Mouse (Mus musculus) hindbrain, postnatal 0 days (tissue): Measurements from ENCODE around the gene Dnajb12. TPM values are rescaled to one million over a fixed set of nuclear protein-coding genes. Genes with fewer than 3 reads are reported as not detected.
A peak's percentile ranks its signal among the peaks of the same experiment; 100 is the strongest.

ENCODE experiments used
- ATAC-seq: fragments of 200-750 bp; cut with Nextera tagmentation; 2 replicates; pipeline ENCODE4 v1.8.0; 2017; ENCODE audit warnings: mild to moderate bottlenecking, moderate TSS enrichment, moderate library complexity
- DNase-seq: peaks from one replicate; pipeline ENCODE4 v3.0.0-alpha.2; 2015; ENCODE audit warnings: low spot score
- H3K27ac ChIP-seq: fragments of 300-500 bp; sonication (generic); 2 replicates; pipeline ENCODE4 v1.5.1; 2014; ENCODE audit warnings: mild to moderate bottlenecking
- H3K27me3 ChIP-seq: fragments of 300-500 bp; sonication (generic); 2 replicates; pipeline ENCODE4 v1.6.1; 2014; ENCODE audit warnings: low read length, mixed read lengths; ENCODE audit not compliant: insufficient read depth
- H3K36me3 ChIP-seq: fragments of 300-500 bp; sonication (generic); 2 replicates; pipeline ENCODE4 v1.6.1; 2014; ENCODE audit warnings: low read length, mixed read lengths; ENCODE audit not compliant: insufficient read depth
- H3K4me1 ChIP-seq: fragments of 300-500 bp; sonication (generic); 2 replicates; pipeline ENCODE4 v1.6.1; 2014; ENCODE audit warnings: antibody characterized with exemption, low read length, mixed read lengths; ENCODE audit not compliant: insufficient read depth
- H3K4me2 ChIP-seq: fragments of 300-500 bp; sonication (generic); 2 replicates; pipeline ENCODE4 v1.6.1; 2014; ENCODE audit warnings: low read depth, mild to moderate bottlenecking, low read length, moderate library complexity, mixed read lengths
- H3K4me3 ChIP-seq: fragments of 300-500 bp; sonication (generic); 2 replicates; pipeline ENCODE4 v1.5.1; 2014; ENCODE audit warnings: low read length
- H3K9ac ChIP-seq: fragments of 300-500 bp; sonication (generic); replicated peaks from 2 replicates; pipeline ENCODE4 v1.6.1; 2014; ENCODE audit warnings: mild to moderate bottlenecking, low read length, moderate library complexity, mixed read lengths
- H3K9me3 ChIP-seq: fragments of 300-500 bp; sonication (generic); 2 replicates; pipeline ENCODE4 v1.6.1; 2016; ENCODE audit warnings: low read length, mixed read lengths
- CTCF ChIP-seq: IDR thresholded peaks from 2 replicates; pipeline ENCODE4 v1.5.1; 2016; ENCODE audit warnings: antibody characterized with exemption, control low read depth, low read depth
- WGBS: fragments of 180-500 bp; shearing (Covaris S2); extraction: QIAGEN DNeasy Blood & Tissue Kit; methylation state at CpG from one replicate; pipeline ENCODE4 v1.1.7; 2014; 5-methylcytosine and 5-hydroxymethylcytosine counted together
- polyA plus RNA-seq: library from polyadenylated mRNA; unstranded; fragments of >200 nt; fragmentation: Nextera tagmentation; extraction: Ambion mirVana; gene quantifications from 2 replicates; pipeline ENCODE4 v1.2.1, GENCODE M21; 2015
- total RNA-seq: library from RNA; depleted of rRNA; stranded (reverse); fragments of >200 nt; gene quantifications from 2 replicates; pipeline ENCODE4 v1.2.3, GENCODE M21; 2014

The Dnajb12 gene
- total and polyA plus RNA-seq, 2 experiments from 2014 or later, result 26.4 to 56.8 TPM

DNA sequence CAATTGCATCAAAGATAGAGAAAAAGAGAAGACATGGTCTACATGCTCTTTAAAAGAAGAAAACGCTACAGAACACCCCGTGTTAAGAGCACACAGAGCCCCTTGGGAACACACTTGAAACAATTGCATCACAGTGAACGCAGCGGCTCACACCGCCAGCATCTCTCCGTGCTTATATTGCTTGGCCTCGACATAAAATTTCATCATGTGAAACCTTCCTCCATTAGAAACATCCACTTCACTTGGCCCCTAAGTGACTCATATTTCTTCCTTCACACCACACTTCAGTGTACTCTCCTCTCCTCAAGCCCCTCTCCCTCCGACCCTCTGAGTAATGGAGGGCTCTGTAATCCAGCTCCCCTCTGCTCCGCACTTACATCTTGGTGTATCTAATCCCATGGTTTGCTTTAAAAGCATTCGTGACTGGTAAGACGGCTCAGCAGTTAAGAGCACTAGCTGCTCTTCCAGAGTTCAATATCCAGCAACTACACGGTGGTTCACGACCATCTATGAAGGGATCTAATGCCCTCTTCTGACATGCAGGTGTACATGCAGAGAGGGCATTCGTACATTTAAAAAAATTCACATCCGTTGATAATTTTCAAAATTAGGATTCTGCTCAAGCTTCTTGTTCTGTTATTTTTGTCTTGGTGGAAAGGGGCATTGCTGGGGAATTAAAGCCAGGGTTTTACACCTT, 1.8 kb upstream of the Dnajb12 start:
- 78% methylated on average over 15 of the region's 15 CpGs for WGBS
- no peaks in the 10 kb centered on the region for H3K9me3 ChIP-seq
- TF ChIP-seq CTCF, result no peak
- ATAC-seq, result no peak
- no peak overlapping the region for H3K4me2 ChIP-seq
- H3K9ac ChIP-seq, result no peak overlapping the region
- H3K4me3 ChIP-seq, result no peak overlapping the region
- H3K36me3 ChIP-seq, result no peaks in the 10 kb centered on the region
- DNase-seq, result no peak
- H3K27me3 ChIP-seq, result no peaks in the 10 kb centered on the region
- H3K27ac ChIP-seq, result no peak overlapping the region
- H3K4me1 ChIP-seq, result peaks cover 8% of the 10 kb centered on the region

DNA sequence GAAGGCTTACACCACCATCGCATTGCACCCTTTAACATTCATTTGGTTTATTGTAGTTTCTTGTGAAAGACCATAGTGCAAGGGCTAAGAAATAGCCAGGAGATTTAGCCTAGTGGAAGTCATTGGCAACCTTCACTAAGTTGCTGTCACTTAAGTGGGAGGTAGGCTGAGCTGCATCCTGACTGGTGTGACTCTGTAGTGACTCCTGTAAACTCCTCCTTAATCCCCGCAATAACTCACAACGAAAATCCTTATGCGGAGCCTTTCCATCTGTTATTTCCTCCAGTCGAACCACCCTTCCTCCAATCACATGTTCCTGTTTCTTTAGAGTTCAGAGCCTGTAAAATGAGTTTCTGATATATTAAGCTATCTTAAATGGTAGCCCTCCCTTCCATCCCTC, 533 bp upstream of the Dnajb12 start:
- H3K4me3 ChIP-seq, result peak overlapping the region; percentile 78
- 17% methylated on average over 5 of the region's 5 CpGs for WGBS
- no peaks in the 10 kb centered on the region for H3K27me3 ChIP-seq
- DNase-seq (peak; percentile 46), ATAC-seq (peak; percentile 11; the same call in 1 of the 2 replicates)
- H3K4me2 ChIP-seq, result peak overlapping the region; percentile 78
- H3K36me3 ChIP-seq, result no peaks in the 10 kb centered on the region
- H3K9ac ChIP-seq, result peak overlapping the region; percentile 97
- no peaks in the 10 kb centered on the region for H3K9me3 ChIP-seq
- H3K27ac ChIP-seq, result peak overlapping the region; percentile 100
- no peak for TF ChIP-seq CTCF
- peaks cover 8% of the 10 kb centered on the region for H3K4me1 ChIP-seq

DNA sequence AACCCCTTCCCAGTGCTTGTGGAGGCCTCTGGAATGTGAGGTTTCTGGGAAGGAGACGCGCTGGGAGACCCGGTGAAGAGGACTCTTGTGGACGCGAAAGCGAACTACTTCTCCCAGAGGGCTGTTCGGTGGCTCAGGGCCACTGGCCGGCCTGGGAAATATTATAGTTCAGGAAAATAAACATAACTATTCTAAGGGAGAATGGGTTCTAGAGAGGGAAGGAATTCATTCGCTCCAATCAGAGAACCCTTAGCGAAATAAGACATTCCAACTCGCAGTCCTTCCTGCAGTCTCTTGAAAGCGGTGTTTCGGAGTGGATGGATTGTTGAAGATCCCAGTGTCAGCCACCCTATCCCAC, 652 bp downstream of the Dnajb12 start:
- Histone ChIP-seq H3K9me3 (no peaks in the 10 kb centered on the region), H3K27me3 (no peaks in the 10 kb centered on the region), H3K4me1 (peaks cover 8% of the 10 kb centered on the region), H3K4me2 (peak overlapping the region; percentile 78), H3K9ac (peak overlapping the region; percentile 97), H3K4me3 (peak overlapping the region; percentile 78), H3K36me3 (no peaks in the 10 kb centered on the region), H3K27ac (peak overlapping the region; percentile 100)
- TF ChIP-seq CTCF, result no peak
- ATAC-seq (peak; percentile 66), DNase-seq (no peak)
- under 1% methylated on average over 13 of the region's 13 CpGs for whole genome bisulfite sequencing

DNA sequence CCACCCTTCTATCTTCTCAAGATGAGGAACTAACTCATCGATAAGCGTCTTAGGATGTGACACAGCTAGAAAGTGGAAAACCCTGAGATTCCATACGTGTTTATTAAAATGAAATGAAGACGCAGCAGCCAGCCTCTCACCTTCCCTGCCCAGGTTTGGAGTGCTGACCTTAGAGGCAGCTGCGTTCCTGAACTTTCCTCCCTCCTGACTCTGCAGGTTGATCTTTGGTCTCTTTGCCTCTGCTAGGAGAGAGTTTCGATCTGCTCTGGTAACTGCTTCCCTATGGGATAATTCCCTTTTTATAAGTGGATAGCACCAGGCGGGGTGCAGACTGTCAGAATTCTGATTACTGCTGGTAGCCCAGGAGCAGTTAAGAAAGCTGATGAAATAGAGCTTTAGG, 1.5 kb downstream of the Dnajb12 start:
- Histone ChIP-seq H3K36me3 (no peaks in the 10 kb centered on the region), H3K4me1 (peaks cover 8% of the 10 kb centered on the region), H3K9ac (peak overlapping the region; percentile 97; the same call in 1 of the 2 replicates), H3K4me2 (peak overlapping the region; percentile 78), H3K9me3 (no peaks in the 10 kb centered on the region), H3K27me3 (no peaks in the 10 kb centered on the region), H3K27ac (no peak overlapping the region), H3K4me3 (peak overlapping the region; percentile 78)
- DNase-seq, result no peak
- WGBS, result 83% methylated on average over 7 of the region's 7 CpGs
- no peak for ATAC-seq
- TF ChIP-seq CTCF, result no peak

DNA sequence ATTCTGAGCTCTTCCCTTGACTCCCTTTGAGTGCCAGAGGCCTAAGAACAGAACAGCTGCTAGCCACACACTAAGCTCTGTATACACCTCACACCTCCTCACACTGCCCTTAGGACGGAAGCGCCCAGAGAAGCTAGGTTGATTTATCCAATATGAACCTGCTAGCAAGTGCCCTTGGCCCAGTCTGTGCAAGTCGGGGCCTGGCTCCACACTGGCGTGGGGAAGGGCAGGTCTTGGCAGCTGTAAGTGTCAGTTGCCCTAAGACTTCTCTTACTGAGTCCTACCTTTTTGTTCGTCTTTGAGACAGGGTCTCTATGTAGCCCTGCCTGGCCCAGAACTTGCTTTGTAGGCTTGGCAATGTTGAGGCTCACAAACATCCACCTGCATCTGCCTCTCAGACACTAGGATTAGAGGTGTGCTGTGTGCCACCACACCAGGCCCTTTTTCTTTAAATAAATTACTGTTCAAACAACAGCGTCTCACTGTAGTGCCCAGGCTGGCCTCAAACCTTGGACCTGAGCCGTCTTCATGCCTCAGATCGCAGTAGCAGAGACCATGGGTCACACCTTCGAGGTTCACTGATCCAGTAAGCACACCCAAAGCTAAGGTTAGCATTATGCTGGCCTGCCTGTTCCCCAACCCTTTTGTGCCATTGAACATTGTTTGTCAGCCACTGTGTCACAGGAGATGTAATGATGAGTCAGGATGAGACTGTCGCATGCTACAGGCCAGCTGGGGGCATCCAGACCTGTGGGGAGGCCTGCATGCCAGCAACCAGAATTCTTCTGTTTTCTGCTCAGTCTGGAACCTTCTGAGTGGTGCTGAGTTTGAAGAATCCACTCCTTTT, 5.2 kb downstream of the Dnajb12 start:
- no peak overlapping the region for H3K27ac ChIP-seq
- no peaks in the 10 kb centered on the region for H3K36me3 ChIP-seq
- DNase-seq (no peak), ATAC-seq (no peak)
- H3K9me3 ChIP-seq, result no peaks in the 10 kb centered on the region
- H3K9ac ChIP-seq, result no peak overlapping the region
- no peak overlapping the region for H3K4me3 ChIP-seq
- 88% methylated on average over 10 of the region's 10 CpGs for WGBS
- H3K27me3 ChIP-seq, result no peaks in the 10 kb centered on the region
- peaks cover 8% of the 10 kb centered on the region for H3K4me1 ChIP-seq
- H3K4me2 ChIP-seq, result no peak overlapping the region
- TF ChIP-seq CTCF, result no peak

DNA sequence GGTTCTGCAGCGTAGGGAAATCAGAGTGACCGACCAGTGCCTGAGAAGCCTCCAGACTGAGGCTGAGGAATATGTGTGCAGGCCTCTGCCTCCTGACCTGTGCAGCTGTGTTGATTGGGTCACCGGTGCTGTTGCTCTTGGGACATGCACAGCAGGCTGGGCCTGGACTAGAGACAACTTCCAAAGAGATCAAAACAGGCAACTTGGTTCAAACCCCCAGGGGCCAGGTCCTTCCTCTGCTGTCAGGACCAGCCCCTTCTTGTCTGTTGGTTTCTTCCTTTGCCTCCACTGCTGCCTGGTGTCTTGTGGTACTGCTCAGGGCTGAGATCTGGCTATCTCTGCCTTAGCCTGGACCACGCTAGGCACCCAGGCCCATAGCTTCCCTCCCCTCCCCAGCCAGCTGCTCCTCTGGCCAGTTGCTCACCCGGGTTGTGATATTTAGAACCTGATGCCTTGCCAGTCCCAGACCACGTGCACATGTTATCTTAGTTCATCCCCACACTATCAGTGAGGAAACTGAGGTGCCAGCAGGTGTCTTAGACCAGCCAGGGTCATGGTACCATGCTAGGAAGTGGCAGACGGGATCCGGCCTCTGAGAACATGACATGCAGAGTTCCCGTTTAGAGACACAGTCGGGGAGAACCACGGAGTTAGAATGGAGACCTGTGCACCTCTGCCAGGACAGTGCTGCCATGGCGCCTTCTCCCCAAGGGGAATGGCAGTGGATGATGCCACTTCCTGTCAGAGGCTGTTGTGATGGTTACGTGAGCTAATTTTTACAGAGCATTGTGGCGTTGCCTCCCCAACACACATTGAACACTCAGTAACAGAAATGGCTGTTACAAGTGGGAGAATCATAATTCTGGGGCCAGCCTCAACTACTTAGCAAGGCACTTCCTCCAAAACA, 6.1 kb downstream of the Dnajb12 start:
- WGBS, result 89% methylated on average over 14 of the region's 14 CpGs
- H3K4me3 ChIP-seq, result no peak overlapping the region

More for the DNA sequence above, 6.1 kb downstream of the Dnajb12 start:
- no peak for ATAC-seq
- Histone ChIP-seq H3K27ac (no peak overlapping the region), H3K4me1 (peaks cover 6% of the 10 kb centered on the region), H3K36me3 (no peaks in the 10 kb centered on the region), H3K9ac (no peak overlapping the region), H3K9me3 (no peaks in the 10 kb centered on the region), H3K4me2 (no peak overlapping the region), H3K27me3 (no peaks in the 10 kb centered on the region)
- no peak for TF ChIP-seq CTCF
- no peak for DNase-seq
